Mouse (Mus musculus) embryonic facial prominence, embryonic 11.5 days (tissue): Measurements from ENCODE around the gene Marveld2. TPM values are rescaled to one million over a fixed set of nuclear protein-coding genes. Genes with fewer than 3 reads are reported as not detected.
A peak's percentile ranks its signal among the peaks of the same experiment; 100 is the strongest.

Experiments used
- ATAC-seq: fragments of 200-750 bp; cut with Nextera tagmentation; replicated peaks from 2 replicates; pipeline ENCODE4 v1.8.0; 2017; ENCODE audit warnings: low read depth; ENCODE audit not compliant: insufficient number of reproducible peaks, low FRiP score, low TSS enrichment
- DNase-seq: peaks from one replicate; pipeline ENCODE4 v3.0.0-alpha.2; 2015; ENCODE audit warnings: low spot score
- H3K27ac ChIP-seq: fragments of 300-500 bp; sonication (generic); replicated peaks from 2 replicates; pipeline ENCODE4 v1.5.1; 2014; ENCODE audit warnings: mild to moderate bottlenecking, low read depth, low read length, control low read depth
- H3K27me3 ChIP-seq: fragments of 300-500 bp; sonication (generic); 2 replicates; pipeline ENCODE4 v1.6.1; 2014; ENCODE audit warnings: mild to moderate bottlenecking, low read length, moderate library complexity, mixed read lengths; ENCODE audit not compliant: control insufficient read depth, insufficient read depth
- H3K36me3 ChIP-seq: fragments of 300-500 bp; sonication (generic); replicated peaks from 2 replicates; pipeline ENCODE4 v1.6.1; 2014; ENCODE audit warnings: low read depth, mild to moderate bottlenecking, low read length, moderate library complexity, mixed read lengths; ENCODE audit not compliant: control insufficient read depth, insufficient read depth
- H3K4me1 ChIP-seq: fragments of 300-500 bp; sonication (generic); 2 replicates; pipeline ENCODE4 v1.6.1; 2014; ENCODE audit warnings: low read length, mixed read lengths; ENCODE audit not compliant: control insufficient read depth, insufficient read depth
- H3K4me2 ChIP-seq: fragments of 300-500 bp; sonication (generic); 2 replicates; pipeline ENCODE4 v1.6.1; 2014; ENCODE audit warnings: low read depth, mild to moderate bottlenecking, control low read depth, low read length, moderate library complexity
- H3K4me3 ChIP-seq: fragments of 300-500 bp; sonication (generic); 2 replicates; pipeline ENCODE4 v1.5.1; 2014; ENCODE audit warnings: low read depth, low read length, control low read depth
- H3K9ac ChIP-seq: fragments of 300-500 bp; sonication (generic); replicated peaks from 2 replicates; pipeline ENCODE4 v1.6.1; 2014; ENCODE audit warnings: mild to moderate bottlenecking, control low read depth, low read length
- H3K9me3 ChIP-seq: fragments of 300-500 bp; sonication (generic); replicated peaks from 2 replicates; pipeline ENCODE4 v1.6.1; 2016; ENCODE audit warnings: mild to moderate bottlenecking, low read length, inconsistent platforms, mixed read lengths; ENCODE audit not compliant: control insufficient read depth
- WGBS: fragments of 180-500 bp; shearing (Covaris S2); extraction: QIAGEN DNeasy Blood & Tissue Kit; methylation state at CpG from one replicate; pipeline ENCODE4 v1.1.7; 2014; 5-methylcytosine and 5-hydroxymethylcytosine counted together
- polyA plus RNA-seq: library from polyadenylated mRNA; unstranded; fragments of >200 nt; fragmentation: Nextera tagmentation; extraction: Ambion mirVana; gene quantifications from 2 replicates; pipeline ENCODE4 v1.2.1, GENCODE M21; 2014

Gene Marveld2
- polyA plus RNA-seq, 1 experiment from 2014 or later, result 5.6 TPM

GRCm38 (mm10) chr13:100605845-100606244 lies 10.9 kb downstream of the Marveld2 start:
- DNase-seq (no peak), ATAC-seq (no peak)
- WGBS, result 73% methylated on average over 1 of the region's 1 CpGs
- Histone ChIP-seq H3K36me3 (no peaks in the 10 kb centered on the region), H3K27me3 (no peaks in the 10 kb centered on the region), H3K4me1 (no peaks in the 10 kb centered on the region), H3K9ac (no peak overlapping the region), H3K4me3 (no peak overlapping the region), H3K9me3 (no peaks in the 10 kb centered on the region; the same call in 1 of the 2 replicates), H3K27ac (no peak overlapping the region), H3K4me2 (no peak overlapping the region)

- 87% methylated on average over 11 of the region's 11 CpGs for WGBS
- Histone ChIP-seq H3K9ac (no peak overlapping the region), H3K4me3 (no peak overlapping the region), H3K4me1 (no peaks in the 10 kb centered on the region), H3K36me3 (no peaks in the 10 kb centered on the region), H3K27ac (no peak overlapping the region), H3K4me2 (no peak overlapping the region), H3K9me3 (no peaks in the 10 kb centered on the region; the same call in 1 of the 2 replicates), H3K27me3 (no peaks in the 10 kb centered on the region)
- no peak for ATAC-seq
- DNase-seq, result no peak
These were observed 13.1 kb downstream of the Marveld2 start for GRCm38 (mm10) chr13:100603738-100604095.

- Histone ChIP-seq H3K27ac (no peak overlapping the region), H3K4me2 (no peak overlapping the region), H3K36me3 (no peaks in the 10 kb centered on the region), H3K9ac (no peak overlapping the region), H3K4me3 (no peak overlapping the region), H3K4me1 (no peaks in the 10 kb centered on the region), H3K27me3 (no peaks in the 10 kb centered on the region), H3K9me3 (no peaks in the 10 kb centered on the region; the same call in 1 of the 2 replicates)
- DNase-seq (no peak), ATAC-seq (no peak)
- WGBS, result 87% methylated on average over 10 of the region's 10 CpGs
These were observed 13.6 kb downstream of the Marveld2 start for GRCm38 (mm10) chr13:100603031-100603737.

- no peaks in the 10 kb centered on the region for H3K36me3 ChIP-seq
- H3K9ac ChIP-seq, result no peak overlapping the region
- H3K4me2 ChIP-seq, result no peak overlapping the region
- no peaks in the 10 kb centered on the region for H3K4me1 ChIP-seq
- H3K27ac ChIP-seq, result no peak overlapping the region
- no peaks in the 10 kb centered on the region for H3K27me3 ChIP-seq
- ATAC-seq (0 out of 2 replicates have a peak, but pooled peaks have one; percentile 29), DNase-seq (no peak)
- 71% methylated on average over 5 of the region's 5 CpGs for WGBS
- H3K9me3 ChIP-seq, result no peaks in the 10 kb centered on the region
- no peak overlapping the region for H3K4me3 ChIP-seq
These were observed 14.4 kb downstream of the Marveld2 start for GRCm38 (mm10) chr13:100602239-100602902.

GRCm38 (mm10) chr13:100601034-100601433 lies 15.7 kb downstream of the Marveld2 start:
- Histone ChIP-seq H3K27me3 (no peaks in the 10 kb centered on the region), H3K9me3 (no peaks in the 10 kb centered on the region)

GRCm38 (mm10) chr13:100600317-100600716 lies 16.5 kb downstream of the Marveld2 start:
- no peaks in the 10 kb centered on the region for H3K36me3 ChIP-seq
- no peak overlapping the region for H3K4me2 ChIP-seq
- DNase-seq (no peak), ATAC-seq (no peak)
- no peak overlapping the region for H3K4me3 ChIP-seq
- no peak overlapping the region for H3K27ac ChIP-seq
- H3K9ac ChIP-seq, result no peak overlapping the region
- WGBS, result 79% methylated on average over 12 of the region's 12 CpGs
- no peaks in the 10 kb centered on the region for H3K4me1 ChIP-seq
- no peaks in the 10 kb centered on the region for H3K9me3 ChIP-seq
- H3K27me3 ChIP-seq, result no peaks in the 10 kb centered on the region

More at GRCm38 (mm10) chr13:100601034-100601433, 15.7 kb downstream of the Marveld2 start:
- DNase-seq, result no peak
- 59% methylated on average over 8 of the region's 8 CpGs for WGBS
- no peak for ATAC-seq
- no peaks in the 10 kb centered on the region for H3K4me1 ChIP-seq
- H3K36me3 ChIP-seq, result no peaks in the 10 kb centered on the region
- H3K27ac ChIP-seq, result no peak overlapping the region
- H3K9ac ChIP-seq, result no peak overlapping the region
- no peak overlapping the region for H3K4me2 ChIP-seq
- no peak overlapping the region for H3K4me3 ChIP-seq

- Histone ChIP-seq H3K36me3 (no peaks in the 10 kb centered on the region), H3K27ac (no peak overlapping the region), H3K27me3 (no peaks in the 10 kb centered on the region), H3K4me1 (no peaks in the 10 kb centered on the region), H3K4me2 (no peak overlapping the region), H3K4me3 (no peak overlapping the region), H3K9me3 (no peaks in the 10 kb centered on the region), H3K9ac (no peak overlapping the region)
- 81% methylated on average over 9 of the region's 9 CpGs for WGBS
- DNase-seq (no peak), ATAC-seq (no peak)
These were observed 19.5 kb downstream of the Marveld2 start for GRCm38 (mm10) chr13:100597284-100597683.

GRCm38 (mm10) chr13:100595552-100595885 lies 21.3 kb downstream of the Marveld2 start:
- DNase-seq, result no peak

More at GRCm38 (mm10) chr13:100595552-100595885, 21.3 kb downstream of the Marveld2 start:
- WGBS, result 90% methylated on average over 3 of the region's 3 CpGs
- Histone ChIP-seq H3K9me3 (no peaks in the 10 kb centered on the region), H3K36me3 (no peaks in the 10 kb centered on the region), H3K4me3 (no peak overlapping the region), H3K27me3 (no peaks in the 10 kb centered on the region), H3K4me2 (no peak overlapping the region), H3K9ac (no peak overlapping the region), H3K4me1 (no peaks in the 10 kb centered on the region), H3K27ac (no peak overlapping the region)
- no peak for ATAC-seq
